Mouse (Mus musculus): ENCODE results near the gene Dnase1l3. TPM values are rescaled to one million over a fixed set of nuclear protein-coding genes. Genes with fewer than 3 reads are reported as not detected.

Gene Dnase1l3
- polyA plus RNA-seq, 1 experiment from 2014 or later, result 2.5 TPM

- H3K4me1 ChIP-seq (replicated peaks; ENCODE audit: control insufficient read depth, insufficient read depth, low read length), result peaks cover 8% of the 10 kb centered on the region; the same call in 1 of the 2 replicates
- TF ChIP-seq CTCF (IDR thresholded peaks at IDR 0.05; ENCODE audit: low read depth), result no peak
- H3K36me3 ChIP-seq (ENCODE audit: control insufficient read depth, insufficient read depth), result peaks cover 64% of the 10 kb centered on the region
- no peak for ATAC-seq
- 43% methylated on average over 19 of the region's 19 CpGs for WGBS
- no peaks in the 10 kb centered on the region for H3K27me3 ChIP-seq (replicated peaks; ENCODE audit: control insufficient read depth, insufficient read depth, low read length)
- H3K9ac ChIP-seq (ENCODE audit: low read depth, low read length), result no peak overlapping the region
- H3K27ac ChIP-seq (ENCODE audit: low read depth, low read length), result no peak overlapping the region; the same call in 1 of the 2 replicates
- H3K4me3 ChIP-seq (ENCODE audit: low read depth, low read length), result no peak overlapping the region
- no peaks in the 10 kb centered on the region for H3K9me3 ChIP-seq (ENCODE audit: control insufficient read depth)
- no peak overlapping the region for H3K4me2 ChIP-seq (replicated peaks; ENCODE audit: low read depth)
Observed at GRCm38 (mm10) chr14:7938809-7939784, 55.3 kb downstream of the Dnase1l3 start.

DNA sequence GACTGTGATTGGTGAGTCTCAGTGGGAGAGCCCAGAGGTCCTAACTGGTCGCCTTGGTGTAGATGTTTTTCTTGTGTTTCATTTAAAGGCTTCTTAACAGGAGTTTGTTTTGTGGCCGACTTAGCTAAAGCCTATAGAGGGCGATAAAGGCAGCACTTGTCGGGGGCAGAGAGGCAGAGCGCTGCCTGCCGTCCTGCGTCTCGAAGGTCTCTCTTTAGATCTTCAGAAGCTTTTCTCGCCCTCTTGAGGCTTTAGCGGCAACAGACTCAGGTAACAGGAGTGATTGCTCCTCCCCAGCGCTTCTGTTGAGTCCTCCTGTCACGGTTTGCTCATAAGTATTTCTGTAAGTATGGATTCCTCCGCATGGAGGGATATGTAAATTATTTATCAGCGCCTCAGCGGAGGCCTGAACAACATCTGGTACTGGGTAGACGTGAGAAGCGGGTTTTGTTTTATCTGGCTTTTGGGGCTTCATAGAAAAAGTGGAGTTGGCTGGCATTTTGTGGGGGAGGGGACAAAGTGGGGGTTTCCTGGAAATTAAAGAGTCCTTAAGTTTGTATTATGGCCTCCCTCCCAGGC, 57.2 kb downstream of the Dnase1l3 start:
- H3K9me3 ChIP-seq (ENCODE audit: control insufficient read depth), result no peaks in the 10 kb centered on the region
- H3K36me3 ChIP-seq (ENCODE audit: control insufficient read depth, insufficient read depth), result peaks cover 71% of the 10 kb centered on the region
- WGBS, result 34% methylated on average over 17 of the region's 17 CpGs
- 0 out of 2 replicates have a peak, but pooled peaks have one; percentile 25 for ATAC-seq
- H3K4me1 ChIP-seq (replicated peaks; ENCODE audit: control insufficient read depth, insufficient read depth, low read length), result no peaks in the 10 kb centered on the region
- H3K9ac ChIP-seq (ENCODE audit: low read depth, low read length), result no peak overlapping the region
- no peak overlapping the region for H3K4me2 ChIP-seq (replicated peaks; ENCODE audit: low read depth)
- H3K4me3 ChIP-seq (ENCODE audit: low read depth, low read length), result no peak overlapping the region
- H3K27ac ChIP-seq (ENCODE audit: low read depth, low read length), result no peak overlapping the region
- TF ChIP-seq CTCF (IDR thresholded peaks at IDR 0.05; ENCODE audit: low read depth), result peak; percentile 86
- H3K27me3 ChIP-seq (replicated peaks; ENCODE audit: control insufficient read depth, insufficient read depth, low read length), result no peaks in the 10 kb centered on the region

- no peak overlapping the region for H3K4me2 ChIP-seq (replicated peaks; ENCODE audit: low read depth)
- H3K9ac ChIP-seq (ENCODE audit: low read depth, low read length), result no peak overlapping the region
- no peak overlapping the region for H3K4me3 ChIP-seq (ENCODE audit: low read depth, low read length)
- 89% methylated on average over 7 of the region's 7 CpGs for WGBS
- H3K27me3 ChIP-seq (replicated peaks; ENCODE audit: control insufficient read depth, insufficient read depth, low read length), result no peaks in the 10 kb centered on the region
- ATAC-seq, result no peak
- no peak overlapping the region for H3K27ac ChIP-seq (ENCODE audit: low read depth, low read length)
- TF ChIP-seq CTCF (IDR thresholded peaks at IDR 0.05; ENCODE audit: low read depth), result no peak
- H3K4me1 ChIP-seq (replicated peaks; ENCODE audit: control insufficient read depth, insufficient read depth, low read length), result no peaks in the 10 kb centered on the region
- H3K36me3 ChIP-seq (ENCODE audit: control insufficient read depth, insufficient read depth), result peaks cover 73% of the 10 kb centered on the region
- no peaks in the 10 kb centered on the region for H3K9me3 ChIP-seq (ENCODE audit: control insufficient read depth)
Observed at GRCm38 (mm10) chr14:7934166-7934565, 60.2 kb downstream of the Dnase1l3 start.

GRCm38 (mm10) chr14:7932151-7932550, 62.2 kb downstream of the Dnase1l3 start:
- no peak overlapping the region for H3K27ac ChIP-seq (ENCODE audit: low read depth, low read length)
- TF ChIP-seq CTCF (IDR thresholded peaks at IDR 0.05; ENCODE audit: low read depth), result no peak; the same call in 1 of the 2 replicates
- H3K27me3 ChIP-seq (replicated peaks; ENCODE audit: control insufficient read depth, insufficient read depth, low read length), result no peaks in the 10 kb centered on the region
- no peak overlapping the region for H3K4me3 ChIP-seq (ENCODE audit: low read depth, low read length)
- peaks cover 91% of the 10 kb centered on the region for H3K36me3 ChIP-seq (ENCODE audit: control insufficient read depth, insufficient read depth)
- no peak for ATAC-seq
- no peak overlapping the region for H3K9ac ChIP-seq (ENCODE audit: low read depth, low read length)
- 94% methylated on average over 4 of the region's 4 CpGs for WGBS
- no peak overlapping the region for H3K4me2 ChIP-seq (replicated peaks; ENCODE audit: low read depth)
- no peaks in the 10 kb centered on the region for H3K9me3 ChIP-seq (ENCODE audit: control insufficient read depth)
- H3K4me1 ChIP-seq (replicated peaks; ENCODE audit: control insufficient read depth, insufficient read depth, low read length), result no peaks in the 10 kb centered on the region

DNA sequence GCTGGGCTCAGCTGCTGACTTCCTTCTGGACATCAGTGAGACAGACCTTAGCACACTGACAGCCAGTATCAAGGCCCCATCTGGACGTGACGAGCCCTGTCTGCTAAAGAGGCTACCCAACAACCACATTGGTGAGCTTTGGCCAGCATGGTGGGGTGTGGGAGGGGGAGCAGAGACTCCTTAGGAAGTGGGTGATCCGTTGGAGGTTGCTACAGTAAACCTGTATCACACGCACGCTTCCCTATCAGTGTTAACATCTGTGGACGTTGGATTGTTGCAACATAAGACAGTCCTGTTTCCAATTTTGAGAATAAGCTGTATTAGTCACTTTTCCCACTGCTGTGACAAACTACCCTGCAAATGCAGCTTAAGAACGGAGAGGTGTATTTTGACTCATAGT, 65.3 kb downstream of the Dnase1l3 start:
- Histone ChIP-seq H3K4me2 (replicated peaks; ENCODE audit: low read depth) (no peak overlapping the region), H3K9ac (ENCODE audit: low read depth, low read length) (no peak overlapping the region), H3K36me3 (ENCODE audit: control insufficient read depth, insufficient read depth) (peaks cover 80% of the 10 kb centered on the region), H3K9me3 (ENCODE audit: control insufficient read depth) (no peaks in the 10 kb centered on the region), H3K4me1 (replicated peaks; ENCODE audit: control insufficient read depth, insufficient read depth, low read length) (no peaks in the 10 kb centered on the region), H3K27ac (ENCODE audit: low read depth, low read length) (no peak overlapping the region), H3K4me3 (ENCODE audit: low read depth, low read length) (no peak overlapping the region), H3K27me3 (replicated peaks; ENCODE audit: control insufficient read depth, insufficient read depth, low read length) (no peaks in the 10 kb centered on the region)
- TF ChIP-seq CTCF (IDR thresholded peaks at IDR 0.05; ENCODE audit: low read depth), result no peak
- ATAC-seq, result no peak
- 68% methylated on average over 7 of the region's 7 CpGs for WGBS

GRCm38 (mm10) chr14:7928362-7928761, 66.0 kb downstream of the Dnase1l3 start:
- H3K27ac ChIP-seq (ENCODE audit: low read depth, low read length), result no peak overlapping the region
- H3K27me3 ChIP-seq (replicated peaks; ENCODE audit: control insufficient read depth, insufficient read depth, low read length), result no peaks in the 10 kb centered on the region
- peaks cover 77% of the 10 kb centered on the region for H3K36me3 ChIP-seq (ENCODE audit: control insufficient read depth, insufficient read depth)
- no peak for TF ChIP-seq CTCF (IDR thresholded peaks at IDR 0.05; ENCODE audit: low read depth)
- H3K4me3 ChIP-seq (ENCODE audit: low read depth, low read length), result no peak overlapping the region
- 67% methylated on average over 1 of the region's 1 CpGs for WGBS
- no peak overlapping the region for H3K9ac ChIP-seq (ENCODE audit: low read depth, low read length)
- no peaks in the 10 kb centered on the region for H3K4me1 ChIP-seq (replicated peaks; ENCODE audit: control insufficient read depth, insufficient read depth, low read length)
- no peak for ATAC-seq
- H3K9me3 ChIP-seq (ENCODE audit: control insufficient read depth), result no peaks in the 10 kb centered on the region
- H3K4me2 ChIP-seq (replicated peaks; ENCODE audit: low read depth), result no peak overlapping the region
